Mouse (Mus musculus) cerebellum, adult 9-10 months (tissue): ENCODE results near the gene Nlrc3.
A peak's percentile ranks its signal among the peaks of the same experiment; 100 is the strongest.

Experiments used
- DNase-seq: peaks from one replicate; pipeline ENCODE4 v3.0.0; 2022

Gene Nlrc3

DNA sequence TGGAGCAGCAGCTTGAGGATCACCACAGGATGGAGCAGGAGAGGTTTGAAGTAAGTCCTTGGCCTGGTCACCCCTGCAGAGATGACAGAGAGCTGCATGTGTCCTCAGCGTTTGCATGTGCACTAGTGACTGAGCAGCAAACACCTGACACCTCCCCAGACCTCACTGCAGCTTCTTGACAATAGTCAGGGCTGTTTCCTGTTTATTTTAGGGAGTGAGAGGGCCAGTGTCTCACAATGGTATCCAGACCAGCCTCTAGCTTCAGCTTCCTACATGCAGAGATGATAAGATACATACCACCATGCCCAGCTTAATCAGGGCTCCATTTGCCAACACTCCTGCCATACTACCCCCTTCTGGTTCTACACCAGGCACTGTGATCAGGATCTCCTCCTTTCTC is 47.9 kb downstream of the Nlrc3 start:
- DNase-seq: no peak

DNA sequence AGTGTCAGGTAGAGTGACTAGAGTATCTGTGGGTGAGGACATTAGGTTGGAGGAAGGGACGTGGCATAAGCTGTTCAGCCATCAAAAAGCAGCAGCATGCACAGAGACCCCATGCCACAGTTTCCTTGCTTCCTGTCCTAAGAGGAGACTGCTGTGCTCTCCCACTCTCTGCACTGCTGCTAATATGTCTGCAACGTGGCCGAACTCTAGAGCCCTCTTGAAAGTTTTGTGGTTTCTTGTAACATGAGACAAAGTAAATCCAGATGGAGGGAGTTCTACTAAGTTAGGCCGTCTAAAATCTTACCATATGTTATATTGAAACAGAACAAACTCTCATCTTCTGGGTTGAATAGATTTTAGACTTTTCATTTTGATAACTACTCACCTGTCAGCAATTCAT is 52.5 kb downstream of the Nlrc3 start:
- DNase-seq: no peak

DNA sequence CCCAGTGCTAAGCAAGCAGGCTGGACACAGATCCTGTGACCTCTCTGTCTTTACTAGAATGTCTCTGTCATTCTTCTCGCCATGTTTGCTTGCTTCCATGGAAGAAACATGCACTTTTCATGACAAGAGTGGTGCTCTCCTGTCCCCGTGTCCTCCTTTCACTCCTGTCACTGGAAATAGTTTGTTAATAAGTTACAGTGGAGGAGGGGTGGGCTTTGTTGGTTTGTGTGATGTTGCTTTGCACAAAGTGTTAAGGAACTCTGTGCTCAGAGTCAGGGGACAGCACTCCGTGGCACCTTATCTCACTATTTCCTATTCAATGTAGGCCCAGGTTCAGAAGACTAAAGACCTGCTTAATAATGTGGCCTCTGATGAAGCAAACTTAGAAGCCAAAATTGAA is 52.9 kb downstream of the Nlrc3 start:
- no peak for DNase-seq

DNA sequence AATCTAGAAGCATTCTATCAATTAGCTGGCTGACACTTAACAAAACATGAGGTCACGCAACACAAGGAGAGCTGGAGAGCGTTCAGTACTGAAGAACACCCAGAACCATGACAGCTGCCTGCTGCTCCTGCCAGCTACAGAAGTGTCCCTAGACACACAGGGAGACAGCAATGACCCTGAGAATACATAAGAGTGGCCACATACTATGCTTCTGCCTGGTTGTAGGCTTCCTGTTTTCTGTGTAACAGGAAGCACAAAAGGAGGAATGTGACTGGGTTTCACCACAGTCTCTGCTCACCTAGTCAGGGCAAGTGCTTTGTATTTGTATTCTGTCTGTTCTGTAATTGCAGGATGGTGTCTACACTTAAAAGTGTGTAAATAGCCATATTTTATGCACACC is 55.7 kb downstream of the Nlrc3 start:
- DNase-seq: no peak

DNA sequence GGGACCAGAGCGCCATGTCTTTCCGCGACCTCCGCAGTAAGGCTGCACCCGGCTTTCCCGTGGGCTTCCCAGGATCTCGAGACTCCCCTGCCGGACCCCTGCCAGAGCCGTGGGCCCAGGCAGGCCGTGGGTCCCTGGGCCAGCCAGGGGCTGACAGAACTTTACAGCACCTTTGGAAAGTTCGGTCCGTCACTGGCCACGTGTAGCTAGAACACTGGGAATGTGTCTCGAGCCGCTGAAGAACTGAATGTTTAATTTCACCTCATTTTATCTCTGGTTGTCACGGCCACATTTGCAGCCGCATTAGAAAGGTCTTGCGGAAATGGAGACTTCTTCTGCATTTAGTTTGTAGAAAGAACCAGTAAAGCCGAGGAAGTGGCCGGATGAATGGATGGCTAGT is 67.3 kb downstream of the Nlrc3 start:
- no peak for DNase-seq

DNA sequence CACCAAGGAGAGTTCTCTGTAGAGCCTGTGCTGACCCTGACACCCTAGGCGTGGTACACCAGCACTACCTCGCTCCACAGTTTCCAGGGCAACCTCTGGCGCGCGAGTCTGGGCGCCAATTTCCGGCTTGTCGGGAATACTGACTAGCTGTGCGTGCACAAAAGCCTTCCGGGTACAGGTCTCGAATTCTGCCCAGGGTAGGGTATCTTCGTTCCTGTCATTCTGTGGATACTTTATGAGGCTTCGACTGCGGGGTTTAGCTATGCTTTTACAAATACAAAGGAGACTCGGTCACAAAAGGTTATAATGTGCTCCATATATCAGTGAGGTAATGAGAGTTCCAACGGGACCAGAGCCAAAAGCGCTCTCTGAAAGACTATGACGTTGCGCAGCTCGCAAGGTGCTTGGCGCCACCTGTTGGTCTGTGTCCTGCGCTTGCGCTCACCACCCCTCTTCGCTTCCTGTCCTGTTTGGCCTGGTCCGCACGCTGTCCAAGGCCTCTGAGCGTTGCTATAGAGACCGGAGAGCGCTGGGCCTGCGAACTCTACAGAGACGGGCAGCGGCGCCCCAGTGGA is 67.8 kb downstream of the Nlrc3 start, which contains the start of the genes 1700037C18Rik and Cluap1:
1700037C18Rik (minus strand) TSS at position 153 of the 575 bp plus-strand sequence.
Cluap1 (plus strand) TSS at position 265 of the 575 bp plus-strand sequence.
- DNase-seq: peak; percentile 96

DNA sequence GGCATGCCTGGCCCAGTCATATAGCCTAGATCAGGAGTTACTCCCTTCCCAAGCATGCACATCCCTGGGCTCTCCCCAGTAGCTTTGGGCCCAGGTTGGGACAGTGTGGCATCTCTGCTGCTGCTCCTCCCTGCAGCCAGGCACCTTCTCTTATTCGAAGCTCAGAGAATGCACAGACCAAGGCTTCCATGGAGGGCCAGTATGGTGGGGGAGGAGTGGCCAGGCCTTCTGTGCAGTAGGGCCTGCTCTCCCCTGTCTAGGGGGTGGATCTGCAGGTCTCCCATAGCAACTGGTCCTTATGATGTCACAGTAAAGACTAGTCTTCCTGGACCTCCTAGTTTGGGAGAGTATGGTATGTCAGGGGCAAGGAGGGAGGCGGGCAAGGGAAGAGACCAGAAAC is 69.0 kb downstream of the Nlrc3 start:
- DNase-seq: no peak

DNA sequence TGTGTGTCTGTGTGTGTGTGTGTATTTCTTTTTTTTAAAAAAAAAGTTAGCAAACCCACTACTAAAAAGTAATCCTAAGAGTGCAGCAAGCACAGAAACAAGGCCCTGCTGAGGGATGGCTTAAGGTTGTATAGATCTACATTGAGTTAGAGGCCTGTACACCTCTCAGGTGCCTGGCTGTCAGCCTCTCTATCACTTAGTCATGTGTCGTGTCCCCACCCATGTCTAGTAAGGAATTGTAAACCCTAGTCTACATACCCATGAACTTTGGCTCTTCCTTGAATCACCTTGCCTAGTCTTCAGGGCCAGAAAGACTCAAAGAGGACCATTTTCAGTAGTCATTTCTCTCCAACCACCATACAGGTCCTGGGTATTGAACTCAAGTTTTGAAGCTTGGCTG is 79.9 kb downstream of the Nlrc3 start:
- DNase-seq: no peak

DNA sequence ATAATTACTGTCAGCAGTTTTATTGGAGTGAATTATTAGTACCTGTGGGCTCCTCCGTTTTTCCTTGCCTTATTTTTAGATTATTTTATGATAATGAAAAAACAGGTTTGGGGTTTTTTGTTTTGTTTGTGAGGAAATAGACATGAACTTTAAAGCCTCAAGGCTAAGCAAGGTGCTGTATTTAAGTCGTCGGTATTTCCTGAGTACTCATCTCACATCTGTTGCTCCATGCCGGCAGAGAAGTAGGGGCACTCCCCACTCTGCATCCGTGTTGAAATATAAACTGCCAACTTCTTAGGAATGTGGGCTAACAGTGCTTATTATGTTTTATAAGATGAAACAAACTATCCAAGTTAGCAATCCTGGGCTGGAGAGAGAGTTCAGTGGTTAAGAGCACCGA is 80.4 kb downstream of the Nlrc3 start:
- no peak for DNase-seq

DNA sequence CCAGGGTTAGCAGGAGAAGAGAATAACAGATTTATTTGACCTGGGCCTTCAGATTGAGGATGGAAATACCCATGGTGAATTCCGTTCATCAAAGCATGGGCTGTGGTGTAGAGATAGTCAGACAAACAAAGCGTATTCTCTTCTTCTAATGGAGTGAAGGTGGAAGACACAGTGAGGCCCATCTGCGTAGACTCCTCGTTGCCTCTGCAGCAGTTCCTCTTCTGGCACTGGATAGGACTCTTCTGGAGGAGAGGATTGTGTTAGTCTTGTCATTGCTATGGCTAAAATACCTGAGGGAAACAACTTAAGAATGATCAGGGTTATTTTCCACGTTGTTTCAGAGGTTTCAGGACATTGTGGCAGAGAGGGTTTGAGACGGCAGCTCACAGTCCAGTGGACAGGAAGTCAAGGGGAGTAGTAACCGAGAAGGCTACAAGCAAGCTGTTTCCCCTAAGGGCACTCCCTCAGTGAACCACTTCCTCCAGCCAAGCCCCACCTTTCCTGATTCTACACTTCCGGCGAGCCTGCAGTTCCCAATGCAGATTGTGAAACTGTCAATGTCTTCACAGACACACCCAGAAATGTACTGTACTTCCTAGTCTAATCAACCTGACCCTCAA is 81.1 kb downstream of the Nlrc3 start:
- DNase-seq: no peak
